Mouse (Mus musculus) embryonic fibroblast, embryonic 13.5 days (primary cell): ENCODE data around the gene Hoxb4.

Experiments
- CTCF ChIP-seq: IDR thresholded peaks from 2 replicates; pipeline ENCODE4 v1.5.1; 2011; ENCODE audit warnings: mild to moderate bottlenecking, control low read depth, low read length, moderate library complexity, borderline replicate concordance; ENCODE audit not compliant: insufficient read depth
- POLR2A ChIP-seq: IDR thresholded peaks from 2 replicates; pipeline ENCODE4 v1.6.1; 2011; ENCODE audit warnings: low read depth, mild to moderate bottlenecking, control low read depth, low read length, moderate library complexity

DNA sequence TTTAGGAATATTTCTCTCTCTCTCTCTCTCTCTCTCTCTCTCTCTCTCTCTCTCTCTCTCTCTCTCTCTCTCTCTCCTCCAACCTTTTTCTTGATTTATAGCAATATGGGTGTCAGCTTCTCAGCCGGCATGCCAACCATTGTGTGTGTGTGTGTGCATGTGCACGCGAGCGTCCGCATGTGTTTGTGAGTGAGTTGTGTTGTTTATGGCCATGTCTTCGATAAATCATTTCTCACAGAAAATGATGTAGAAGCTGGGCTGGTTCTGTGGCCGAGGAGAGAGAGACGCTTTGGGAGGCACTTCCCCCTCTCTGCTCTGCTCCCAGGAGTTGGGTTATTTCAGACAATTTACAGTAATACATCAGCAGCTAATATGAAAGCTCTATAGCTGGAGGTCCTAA lies 10.5 kb downstream of the Hoxb4 start:
- TF ChIP-seq POLR2A (no peak), CTCF (no peak)
